Mouse (Mus musculus): ENCODE data around the gene Sash1.

- no peak for TF ChIP-seq CTCF (IDR thresholded peaks at IDR 0.05; ENCODE audit: low read depth, low read length)
- TF ChIP-seq POLR2A (IDR thresholded peaks at IDR 0.05; ENCODE audit: extremely low read depth, insufficient read depth, low read length), result no peak
Measured at GRCm38 (mm10) chr10:8785451-8786145, 100.3 kb downstream of the Sash1 start.

Data from liver, adult 2 months (tissue).